Mouse (Mus musculus): Measurements from ENCODE around the gene Gm49336. TPM values are rescaled to one million over a fixed set of nuclear protein-coding genes. Genes with fewer than 3 reads are reported as not detected.
A peak's percentile ranks its signal among the peaks of the same experiment; 100 is the strongest.

Gm49336 gene
- 78.3 and 85.9 TPM in 2 replicates for total RNA-seq (2014; rRNA removed)
- polyA plus RNA-seq (2015; fragmentation: Nextera tagmentation; extraction: Ambion mirVana), result 32.0 and 33.1 TPM in 2 replicates

DNA sequence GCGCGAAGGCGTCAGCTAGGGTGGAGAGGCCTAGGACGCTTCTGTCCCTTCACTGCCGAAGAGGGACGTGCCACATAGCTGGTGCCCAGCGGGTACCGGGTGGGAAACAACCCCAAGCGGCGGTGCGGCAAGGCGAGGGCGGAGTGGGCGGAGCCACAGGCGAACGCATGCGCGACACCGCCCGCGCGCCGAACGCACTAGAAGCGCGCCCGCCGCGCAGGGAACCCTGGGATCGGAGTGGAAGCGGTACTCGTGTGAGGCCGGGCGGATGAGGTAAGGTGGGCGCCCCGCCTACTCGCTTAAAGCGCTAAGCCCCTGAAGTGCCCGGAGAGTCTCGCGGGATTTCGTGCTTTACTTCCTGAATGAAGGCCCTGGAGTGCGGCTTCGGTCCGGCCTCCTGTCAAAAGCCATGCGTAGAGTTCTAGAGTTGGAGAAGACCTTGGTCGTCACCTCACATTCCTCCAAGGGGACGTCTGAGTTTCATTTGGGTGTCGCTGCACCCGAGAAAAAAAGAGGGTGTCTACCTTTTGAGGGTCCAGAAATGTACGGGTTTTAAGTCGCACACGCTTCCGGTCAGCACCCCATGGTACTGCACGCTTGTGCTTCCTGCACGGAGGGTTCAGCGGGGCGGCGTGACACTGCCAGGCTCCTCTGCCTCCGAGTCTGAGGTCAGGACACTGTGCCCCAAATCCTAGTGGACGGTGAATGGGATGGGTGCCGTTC is at the start of gene Gm49336, which contains the start of gene Nupl1:
TSS of gene Gm49336 (minus strand) at position 227 of the 723 bp plus-strand sequence.
TSS of gene Nupl1 (minus strand) at position 151 of the 723 bp plus-strand sequence.
- DNase-seq (ENCODE audit: low spot score) (peak; percentile 100), ATAC-seq (peak; percentile 100)
- Histone ChIP-seq H3K4me2 (ENCODE audit: low read depth, low read length) (peak within 1 kb of the TSS; percentile 87), H3K9me3 (ENCODE audit: low read length) (no peaks in the 10 kb centered on the region), H3K27me3 (ENCODE audit: insufficient read depth, low read length) (no peaks in the 10 kb centered on the region), H3K27ac (peak within 1 kb of the TSS; percentile 87), H3K36me3 (ENCODE audit: insufficient read depth, low read length) (no peaks in the 10 kb centered on the region), H3K4me3 (ENCODE audit: low read length) (peak within 1 kb of the TSS; percentile 76), H3K4me1 (ENCODE audit: insufficient read depth, low read length) (0 out of 2 replicates have a peak, but pooled peaks cover 2% of the 10 kb centered on the region), H3K9ac (replicated peaks; ENCODE audit: low read length) (peak within 1 kb of the TSS; percentile 94)
- TF ChIP-seq CTCF (IDR thresholded peaks at IDR 0.05; ENCODE audit: low read depth), result 0 out of 2 replicates have a peak, but pooled peaks have one; percentile 6
- under 1% methylated on average over 62 of the region's 62 CpGs for WGBS

DNA sequence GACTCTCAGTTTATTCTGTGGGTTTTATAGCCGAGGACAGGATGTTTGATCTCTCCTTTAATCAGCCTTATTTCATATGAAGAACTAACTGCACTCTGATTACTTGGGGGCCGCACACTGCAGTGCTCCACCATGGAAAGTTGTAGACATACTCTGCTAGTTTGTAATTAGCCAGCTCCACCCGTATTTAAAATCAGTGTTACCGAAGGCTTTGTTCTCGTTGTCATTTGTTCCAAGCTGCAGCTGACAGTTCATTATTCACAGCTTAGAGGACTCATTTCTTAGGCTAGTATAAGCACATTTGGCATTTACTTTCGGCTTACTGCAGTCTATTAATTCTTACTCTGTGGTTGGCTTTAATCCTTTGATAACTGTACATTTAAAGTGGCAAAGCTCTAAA is 49.7 kb upstream of the Gm49336 start:
- Histone ChIP-seq H3K4me3 (ENCODE audit: low read length) (no peak overlapping the region), H3K36me3 (ENCODE audit: insufficient read depth, low read length) (peaks cover 4% of the 10 kb centered on the region; the same call in 1 of the 2 replicates), H3K9me3 (ENCODE audit: low read length) (no peaks in the 10 kb centered on the region), H3K4me1 (ENCODE audit: insufficient read depth, low read length) (no peaks in the 10 kb centered on the region), H3K27ac (no peak overlapping the region), H3K4me2 (ENCODE audit: low read depth, low read length) (no peak overlapping the region), H3K9ac (replicated peaks; ENCODE audit: low read length) (no peak overlapping the region), H3K27me3 (ENCODE audit: insufficient read depth, low read length) (no peaks in the 10 kb centered on the region)
- no peak for TF ChIP-seq CTCF (IDR thresholded peaks at IDR 0.05; ENCODE audit: low read depth)
- DNase-seq (ENCODE audit: low spot score) (peak; percentile 8), ATAC-seq (no peak)
- WGBS, result 38% methylated on average over 6 of the region's 6 CpGs

DNA sequence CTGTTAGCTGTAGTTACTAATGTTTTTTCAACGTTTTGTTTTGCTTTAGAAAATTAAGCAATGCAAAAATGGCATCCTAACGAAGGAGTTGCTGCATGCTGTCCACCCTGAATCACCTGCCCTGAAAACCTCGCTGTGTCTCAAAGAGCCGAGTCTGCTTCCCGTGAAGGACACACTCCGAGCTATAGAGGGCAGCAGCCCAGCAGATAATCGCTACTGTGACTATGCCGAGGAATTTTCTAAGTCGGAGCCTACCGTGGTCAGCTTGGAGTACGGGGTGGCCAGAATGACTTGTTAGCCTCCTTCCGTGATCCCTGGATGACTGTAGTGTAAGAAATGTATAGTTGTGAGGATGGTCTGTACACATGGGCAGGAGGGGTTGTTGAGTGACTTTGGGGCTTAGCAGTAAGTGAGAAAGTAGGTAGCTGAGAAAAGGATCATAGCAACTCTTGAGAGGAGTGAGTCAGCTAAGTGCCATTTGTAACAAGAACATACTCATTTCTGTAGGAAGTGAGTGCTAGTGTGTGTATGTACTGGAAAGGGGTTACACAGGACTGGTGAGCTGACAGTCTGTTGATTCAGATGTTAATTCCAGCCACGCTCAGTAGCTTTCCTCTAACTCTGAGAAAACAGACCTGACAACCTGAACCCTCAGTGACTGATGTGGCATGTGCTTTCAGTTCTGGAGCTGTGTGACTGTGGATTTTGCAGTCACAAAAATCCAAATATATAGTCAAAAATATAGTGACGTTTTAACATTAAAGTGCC is 49.1 kb upstream of the Gm49336 start:
- DNase-seq (ENCODE audit: low spot score), result peak; percentile 57
- ATAC-seq, result peak; percentile 55; the same call in 1 of the 2 replicates
- no peak overlapping the region for H3K9ac ChIP-seq (replicated peaks; ENCODE audit: low read length)

DNA sequence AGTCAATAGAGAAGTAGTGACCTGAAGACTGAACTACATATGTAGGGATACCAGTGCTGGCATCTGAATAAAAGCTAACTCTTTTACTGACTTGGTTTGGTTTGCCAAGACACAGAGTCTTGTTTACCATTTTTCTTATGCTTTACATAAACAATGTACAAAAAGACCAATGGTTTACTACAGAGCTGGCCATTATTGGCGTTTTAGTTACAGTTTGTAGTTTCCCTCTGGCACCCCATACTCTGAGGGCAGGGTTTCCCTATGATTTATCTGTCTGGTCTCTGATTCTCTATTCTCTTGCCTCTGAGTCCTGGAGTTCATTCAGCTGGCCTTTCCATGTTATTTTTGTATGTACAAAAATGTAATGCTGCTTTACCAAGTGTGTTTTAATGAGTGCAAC is 44.2 kb upstream of the Gm49336 start:
- ATAC-seq (no peak), DNase-seq (ENCODE audit: low spot score) (no peak)
- Histone ChIP-seq H3K4me3 (ENCODE audit: low read length) (no peak overlapping the region), H3K9ac (replicated peaks; ENCODE audit: low read length) (no peak overlapping the region), H3K4me2 (ENCODE audit: low read depth, low read length) (no peak overlapping the region), H3K36me3 (ENCODE audit: insufficient read depth, low read length) (peaks cover 18% of the 10 kb centered on the region), H3K4me1 (ENCODE audit: insufficient read depth, low read length) (no peaks in the 10 kb centered on the region), H3K27ac (no peak overlapping the region), H3K27me3 (ENCODE audit: insufficient read depth, low read length) (no peaks in the 10 kb centered on the region), H3K9me3 (ENCODE audit: low read length) (no peaks in the 10 kb centered on the region)
- no peak for TF ChIP-seq CTCF (IDR thresholded peaks at IDR 0.05; ENCODE audit: low read depth)
- WGBS, result 91% methylated on average over 1 of the region's 1 CpGs

More for the DNA sequence above, 49.1 kb upstream of the Gm49336 start:
- Histone ChIP-seq H3K9me3 (ENCODE audit: low read length) (no peaks in the 10 kb centered on the region), H3K36me3 (ENCODE audit: insufficient read depth, low read length) (peaks cover 4% of the 10 kb centered on the region; the same call in 1 of the 2 replicates), H3K4me3 (ENCODE audit: low read length) (no peak overlapping the region), H3K27me3 (ENCODE audit: insufficient read depth, low read length) (no peaks in the 10 kb centered on the region), H3K27ac (no peak overlapping the region), H3K4me1 (ENCODE audit: insufficient read depth, low read length) (no peaks in the 10 kb centered on the region), H3K4me2 (ENCODE audit: low read depth, low read length) (no peak overlapping the region)
- peak; percentile 67 for TF ChIP-seq CTCF (IDR thresholded peaks at IDR 0.05; ENCODE audit: low read depth)
- 57% methylated on average over 14 of the region's 14 CpGs for WGBS

DNA sequence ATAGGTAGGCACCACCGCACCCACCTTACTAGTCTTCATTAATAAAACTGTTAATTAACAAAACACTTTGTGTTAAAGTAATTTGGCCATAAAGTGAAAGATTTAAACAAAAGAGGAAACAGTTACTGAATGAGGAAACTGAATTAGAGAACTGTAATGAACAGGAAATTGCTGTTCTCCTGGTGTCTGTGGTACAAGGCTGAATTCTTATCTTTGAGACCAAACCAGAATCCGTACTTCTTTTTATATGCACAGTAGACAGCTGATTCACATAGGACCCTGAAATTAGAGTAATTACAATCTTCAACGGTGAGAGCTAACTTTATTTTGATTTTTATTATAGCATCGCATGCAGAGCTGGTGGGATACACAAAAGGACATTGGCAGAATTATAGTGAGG is 39.1 kb upstream of the Gm49336 start:
- no peak for DNase-seq (ENCODE audit: low spot score)
- no peaks in the 10 kb centered on the region for H3K27me3 ChIP-seq (ENCODE audit: insufficient read depth, low read length)
- no peak overlapping the region for H3K4me2 ChIP-seq (ENCODE audit: low read depth, low read length)
- H3K9ac ChIP-seq (replicated peaks; ENCODE audit: low read length), result no peak overlapping the region
- no peak overlapping the region for H3K4me3 ChIP-seq (ENCODE audit: low read length)
- WGBS, result 92% methylated on average over 4 of the region's 4 CpGs
- peaks cover 19% of the 10 kb centered on the region for H3K36me3 ChIP-seq (ENCODE audit: insufficient read depth, low read length)
- TF ChIP-seq CTCF (IDR thresholded peaks at IDR 0.05; ENCODE audit: low read depth), result no peak
- no peaks in the 10 kb centered on the region for H3K9me3 ChIP-seq (ENCODE audit: low read length)
- no peak for ATAC-seq
- no peak overlapping the region for H3K27ac ChIP-seq
- no peaks in the 10 kb centered on the region for H3K4me1 ChIP-seq (ENCODE audit: insufficient read depth, low read length)

DNA sequence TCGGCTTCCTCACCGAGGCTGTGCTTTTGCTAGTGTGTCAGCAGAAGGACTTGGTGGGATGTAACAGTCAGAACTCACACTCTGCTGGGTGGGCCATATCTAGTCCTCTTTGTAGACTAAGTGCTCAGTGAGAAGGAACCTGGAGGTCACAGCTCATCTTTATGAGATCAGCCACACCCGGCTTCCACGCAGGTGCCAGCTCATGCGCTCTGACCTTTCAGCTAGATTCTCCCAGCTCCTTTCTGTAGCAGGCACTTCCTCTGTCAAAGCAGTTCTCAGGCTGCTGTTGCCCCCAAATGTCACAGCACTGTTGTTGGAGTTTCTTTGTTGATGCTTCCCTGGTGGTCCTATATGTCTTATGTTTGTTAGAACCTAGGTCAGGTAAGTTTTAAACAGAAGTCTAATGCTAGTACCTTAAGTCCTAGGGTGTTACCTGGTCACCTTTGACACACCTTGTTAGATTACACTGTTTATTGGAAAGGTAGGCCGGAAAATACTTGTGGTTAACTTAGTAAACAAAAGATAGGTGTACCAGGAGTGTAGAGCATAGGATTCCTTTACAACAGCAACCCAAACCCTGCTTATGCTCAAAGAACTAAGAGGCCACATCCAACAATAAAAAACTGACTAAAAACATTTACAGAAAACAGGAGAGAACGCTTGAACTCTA is 35.0 kb upstream of the Gm49336 start:
- Histone ChIP-seq H3K9me3 (ENCODE audit: low read length) (no peaks in the 10 kb centered on the region), H3K36me3 (ENCODE audit: insufficient read depth, low read length) (peaks cover 14% of the 10 kb centered on the region; the same call in 1 of the 2 replicates), H3K9ac (replicated peaks; ENCODE audit: low read length) (no peak overlapping the region), H3K27me3 (ENCODE audit: insufficient read depth, low read length) (no peaks in the 10 kb centered on the region), H3K4me1 (ENCODE audit: insufficient read depth, low read length) (no peaks in the 10 kb centered on the region), H3K4me3 (ENCODE audit: low read length) (no peak overlapping the region), H3K4me2 (ENCODE audit: low read depth, low read length) (no peak overlapping the region), H3K27ac (no peak overlapping the region)
- no peak for TF ChIP-seq CTCF (IDR thresholded peaks at IDR 0.05; ENCODE audit: low read depth)
- ATAC-seq (no peak), DNase-seq (ENCODE audit: low spot score) (no peak)
- WGBS, result 89% methylated on average over 7 of the region's 7 CpGs

Measured in hindbrain, postnatal 0 days (tissue).